Mouse (Mus musculus) common myeloid progenitor, adult 5-6 weeks (primary cell): ENCODE measurements around the gene Dhrs7b. TPM values are rescaled to one million over a fixed set of nuclear protein-coding genes. Genes with fewer than 3 reads are reported as not detected.

Experiments
- ATAC-seq: replicated peaks from 2 replicates; pipeline ENCODE4 v1.8.0; 2016; ENCODE audit warnings: low read depth, mild to moderate bottlenecking, moderate TSS enrichment, inconsistent platforms; ENCODE audit not compliant: poor library complexity, severe bottlenecking
- total RNA-seq: library from RNA; stranded (forward); fragments of 200-1000, 187-1606 nt; gene quantifications from 2 replicates; pipeline ENCODE4 v1.2.3, GENCODE M21; 2017

Dhrs7b gene
- total RNA-seq, 1 experiment from 2014 or later: 14.1 TPM

DNA sequence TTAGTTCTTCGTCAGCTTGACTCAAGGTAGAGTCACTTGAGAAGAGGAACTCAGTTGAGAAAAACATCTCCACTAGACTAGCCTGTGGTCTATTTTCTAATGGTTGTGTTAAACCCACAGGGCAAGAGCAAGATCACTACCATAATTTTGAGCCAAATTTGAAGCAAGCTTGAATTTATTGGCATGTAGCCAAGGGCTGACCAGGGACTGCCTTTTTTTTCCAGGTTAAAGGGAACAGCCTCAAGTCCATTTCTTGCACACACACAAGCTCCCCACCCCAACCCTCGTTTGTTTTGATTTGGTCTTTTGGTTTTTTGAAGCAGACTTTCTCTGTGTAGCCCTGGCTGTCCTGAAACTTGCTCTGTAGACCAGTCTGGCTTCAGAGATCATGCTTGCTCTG lies 59.4 kb downstream of the Dhrs7b start:
- no peak for ATAC-seq

DNA sequence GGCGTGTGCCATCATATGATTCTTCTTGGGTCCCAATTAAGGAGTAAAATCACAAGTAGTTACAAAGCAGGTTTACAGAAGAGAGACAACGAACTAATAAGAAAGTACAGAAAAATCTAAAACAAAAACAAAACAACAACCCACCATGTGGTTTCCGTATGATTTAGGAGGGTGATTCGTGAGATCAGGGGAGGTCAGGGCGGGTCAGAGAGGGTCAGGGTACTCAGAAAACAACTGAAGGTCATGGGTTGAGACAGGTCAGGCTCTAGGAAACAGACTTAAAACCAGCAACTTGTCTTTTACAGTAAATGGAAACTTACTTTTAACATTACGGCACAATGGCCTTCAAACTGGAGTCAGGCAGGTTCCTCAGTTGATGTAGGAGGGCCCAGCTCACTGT lies 59.9 kb downstream of the Dhrs7b start:
- ATAC-seq: no peak

DNA sequence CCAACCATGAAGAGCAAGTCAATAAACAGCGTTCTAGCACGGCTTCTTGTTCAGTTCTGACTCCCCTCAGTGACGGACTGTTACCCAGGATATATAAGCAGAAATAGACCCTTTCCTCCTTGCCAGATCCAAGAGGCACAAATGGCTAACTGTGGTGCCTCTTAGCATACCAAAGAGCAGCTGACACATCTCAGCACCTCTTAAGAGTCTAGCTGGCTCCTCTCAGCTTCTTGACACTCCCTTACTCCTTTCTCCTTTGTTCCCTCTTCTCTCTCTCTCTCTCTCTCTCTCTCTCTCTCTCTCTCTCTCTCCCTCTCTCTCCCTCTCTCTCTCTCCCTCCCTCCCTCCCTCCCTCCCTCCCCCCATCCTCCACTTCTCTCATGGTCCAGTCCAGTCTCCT lies 60.3 kb downstream of the Dhrs7b start:
- ATAC-seq: no peak

DNA sequence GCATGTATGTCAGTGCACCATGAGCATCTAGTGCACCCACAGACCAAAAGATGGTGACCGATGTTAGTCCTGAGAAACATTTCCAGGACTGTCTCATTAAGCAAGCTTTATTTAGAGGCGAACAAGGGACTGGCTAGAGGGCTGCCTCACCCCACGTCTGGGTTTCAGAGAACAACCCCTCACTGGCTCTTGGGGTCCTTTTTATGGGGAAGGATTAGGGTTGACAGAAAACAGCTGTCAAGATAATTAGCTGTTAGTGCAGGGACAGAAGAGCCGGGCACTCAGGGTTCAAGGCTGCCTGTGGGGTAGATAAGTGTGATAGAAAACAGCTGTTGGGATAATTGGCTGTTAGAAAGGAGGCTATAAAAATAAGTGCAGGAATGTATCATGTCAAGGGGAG lies 65.5 kb downstream of the Dhrs7b start:
- ATAC-seq: no peak

DNA sequence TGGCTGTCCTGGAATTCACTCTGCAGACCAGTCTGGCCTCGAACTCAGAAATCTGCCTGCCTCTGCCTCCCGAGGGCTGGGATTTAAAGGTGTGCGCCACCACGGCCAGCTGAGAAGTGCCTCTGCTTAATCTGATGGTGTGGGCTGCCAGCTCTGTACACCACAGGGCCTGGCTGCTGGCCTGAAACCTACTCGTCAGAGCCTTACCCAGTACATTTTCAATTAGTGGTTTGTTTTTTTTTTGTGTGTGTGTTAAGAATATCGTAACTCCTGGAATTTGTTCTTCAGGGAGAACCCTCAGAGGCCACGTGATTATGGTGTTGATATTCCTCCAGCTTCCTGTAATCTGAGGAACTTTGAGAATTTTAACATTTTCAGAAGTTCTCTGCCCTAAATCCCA lies 71.6 kb downstream of the Dhrs7b start:
- no peak for ATAC-seq

DNA sequence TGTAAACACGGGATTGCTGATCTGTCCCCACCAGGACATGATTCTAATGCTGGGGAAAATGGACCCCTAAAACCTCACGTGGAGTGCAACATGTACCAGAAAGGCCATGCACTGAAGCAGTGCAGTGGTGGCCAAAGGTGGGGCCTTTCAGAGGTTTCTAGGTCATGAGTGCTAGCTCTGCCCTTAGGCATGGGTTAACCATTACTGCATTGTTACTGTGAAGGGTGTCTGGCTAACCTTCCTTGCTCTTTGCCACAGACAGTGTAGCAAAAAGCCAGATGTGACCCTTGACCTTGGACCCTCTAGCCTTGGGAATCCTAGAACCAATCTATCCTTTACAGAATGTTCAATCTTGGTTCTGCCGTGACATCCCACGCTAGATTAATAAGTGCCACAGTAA lies 72.1 kb downstream of the Dhrs7b start:
- no peak for ATAC-seq

DNA sequence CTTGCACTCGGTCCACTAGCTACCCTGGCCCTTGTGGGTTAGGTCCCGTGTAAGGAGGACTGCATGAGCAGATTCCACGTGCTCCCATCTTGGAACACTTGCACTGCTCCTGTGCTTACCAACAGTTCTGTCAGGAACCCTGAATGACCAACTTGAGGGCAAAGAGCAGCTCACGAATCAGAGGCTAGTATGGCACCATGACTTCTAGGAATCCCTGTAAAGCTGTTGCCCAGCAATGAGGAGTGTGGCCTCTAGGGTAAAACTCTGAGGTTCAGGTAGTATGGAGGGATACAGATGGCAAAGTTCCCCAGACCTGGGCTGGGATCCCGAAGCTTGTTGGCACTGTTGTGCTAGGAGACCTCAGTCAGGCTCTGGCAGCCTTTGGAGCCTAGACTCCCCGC lies 73.2 kb downstream of the Dhrs7b start:
- no peak for ATAC-seq

DNA sequence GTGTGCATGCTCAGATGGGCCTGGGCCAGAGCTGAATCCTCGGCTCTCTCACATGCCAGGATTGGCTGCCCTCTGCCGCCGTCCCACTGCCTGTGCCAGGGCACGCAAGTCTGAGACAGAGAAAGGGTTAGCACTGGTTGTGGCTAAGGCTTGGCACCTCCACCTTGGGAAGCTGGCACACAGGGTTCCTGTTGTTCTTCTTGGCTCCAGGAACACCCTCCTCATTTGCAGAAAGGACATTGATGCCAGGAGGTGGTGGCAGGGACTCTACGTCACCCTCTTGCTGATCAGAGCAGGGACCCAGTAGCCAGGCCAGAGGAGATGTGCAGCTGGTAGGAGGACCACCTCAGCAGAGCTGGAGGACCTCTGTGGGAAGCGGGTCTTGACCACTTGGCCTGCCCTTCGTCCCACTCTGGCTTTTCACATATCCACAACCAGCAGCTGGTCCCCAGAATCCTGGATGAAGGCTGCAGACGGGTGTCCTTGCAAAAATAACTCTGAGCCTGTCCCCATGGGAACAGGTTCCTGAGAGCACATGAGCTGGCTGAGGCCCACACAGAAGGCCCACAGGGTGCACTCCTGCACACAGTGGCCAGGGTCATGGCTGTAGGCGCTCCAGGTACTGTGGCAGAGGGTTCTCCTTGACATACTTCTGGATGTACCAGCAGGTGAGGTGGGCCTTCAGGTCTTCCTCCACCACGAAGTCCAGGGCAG lies 75.1 kb downstream of the Dhrs7b start:
- no peak for ATAC-seq

DNA sequence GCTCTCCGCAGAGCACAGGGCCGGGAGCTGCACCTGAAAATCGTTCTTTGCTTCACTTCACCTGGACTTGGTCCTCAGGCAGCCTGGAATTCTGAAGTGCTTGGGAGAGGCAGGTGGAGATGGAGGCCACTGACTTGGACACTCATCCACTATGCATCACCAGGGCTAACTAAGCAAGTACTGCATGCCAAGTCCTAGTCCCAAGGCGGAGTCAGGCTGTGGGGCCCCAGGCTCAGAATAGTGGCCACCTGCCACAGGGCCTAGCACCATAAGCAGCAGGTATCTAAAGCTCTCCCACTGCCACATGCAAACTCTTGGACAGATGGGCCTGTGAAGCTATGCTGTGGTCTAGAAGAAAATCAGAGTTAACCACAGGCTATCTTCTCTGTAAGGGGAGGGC lies 76.0 kb downstream of the Dhrs7b start:
- no peak for ATAC-seq

DNA sequence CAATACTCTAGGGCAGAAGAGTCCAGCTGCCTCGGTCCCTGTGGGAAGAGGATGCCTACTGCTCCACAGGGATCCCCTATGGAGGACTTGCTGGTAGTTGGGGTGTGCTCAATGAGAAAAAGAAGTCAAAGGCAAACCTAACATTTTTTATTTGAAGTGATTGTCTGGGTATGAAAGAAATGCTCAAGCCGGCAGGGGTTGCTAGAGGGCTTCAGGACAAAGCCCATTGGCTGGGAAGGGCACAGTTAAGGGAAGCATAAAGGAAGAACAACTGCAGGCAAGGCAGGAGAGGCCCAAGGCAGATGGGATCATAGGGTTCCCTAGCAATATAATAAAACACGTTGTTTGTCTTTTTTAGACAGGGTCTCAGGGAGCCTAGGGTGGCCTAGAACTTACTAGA lies 77.6 kb downstream of the Dhrs7b start:
- no peak for ATAC-seq

DNA sequence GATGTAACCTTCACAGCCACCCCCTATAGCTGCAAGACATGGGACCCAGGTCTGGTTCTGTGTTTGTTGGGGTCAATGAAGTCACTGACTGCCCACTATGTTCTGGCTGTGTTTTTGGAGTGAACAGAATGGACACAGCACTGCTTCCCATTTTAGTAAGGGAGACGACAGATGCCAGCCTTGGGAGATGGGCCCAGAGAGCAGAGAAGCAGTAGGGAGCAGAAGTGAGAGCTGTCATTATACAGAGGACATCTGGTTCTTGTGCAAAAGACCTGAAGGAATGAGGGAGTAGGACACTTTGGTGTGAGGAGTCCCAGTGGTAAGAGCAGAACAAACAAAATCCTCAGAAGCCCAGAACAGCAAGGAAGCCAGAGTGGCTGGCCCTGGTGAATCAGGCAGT lies 79.2 kb downstream of the Dhrs7b start:
- ATAC-seq: no peak

Other genes with a start within 250 kb of the Dhrs7b start
- gene Llgl1, start 130.9 kb upstream of the Dhrs7b start, total RNA-seq: 7.1 and 10.4 TPM in 2 replicates
- gene Flii, start 103.4 kb upstream of the Dhrs7b start, total RNA-seq: 83.6 and 129 TPM in 2 replicates
- gene Mief2, start 102.2 kb upstream of the Dhrs7b start, total RNA-seq: 3.5 TPM in 2 replicates
- 19.3 and 29.9 TPM in 2 replicates for gene Top3a, start 53.3 kb upstream of the Dhrs7b start, total RNA-seq
- 15.3 and 21.3 TPM in 2 replicates for gene Smcr8, start 53.1 kb upstream of the Dhrs7b start, total RNA-seq
- 71.9 and 77.1 TPM in 2 replicates for gene Shmt1, start 18.9 kb upstream of the Dhrs7b start, total RNA-seq
- 82.0 and 86.5 TPM in 2 replicates for gene Tmem11, start 48.6 kb downstream of the Dhrs7b start, total RNA-seq
- gene Natd1, start 84.1 kb downstream of the Dhrs7b start, total RNA-seq: 1.4 and 1.7 TPM in 2 replicates
- gene Map2k3, start 101.4 kb downstream of the Dhrs7b start, total RNA-seq: 18.3 and 21.3 TPM in 2 replicates
- gene Kcnj12, start 191.9 kb downstream of the Dhrs7b start, total RNA-seq: not detected in 2 replicates